ENCODE assay signal across 12 mouse cellular contexts in the genomic region with DNA sequence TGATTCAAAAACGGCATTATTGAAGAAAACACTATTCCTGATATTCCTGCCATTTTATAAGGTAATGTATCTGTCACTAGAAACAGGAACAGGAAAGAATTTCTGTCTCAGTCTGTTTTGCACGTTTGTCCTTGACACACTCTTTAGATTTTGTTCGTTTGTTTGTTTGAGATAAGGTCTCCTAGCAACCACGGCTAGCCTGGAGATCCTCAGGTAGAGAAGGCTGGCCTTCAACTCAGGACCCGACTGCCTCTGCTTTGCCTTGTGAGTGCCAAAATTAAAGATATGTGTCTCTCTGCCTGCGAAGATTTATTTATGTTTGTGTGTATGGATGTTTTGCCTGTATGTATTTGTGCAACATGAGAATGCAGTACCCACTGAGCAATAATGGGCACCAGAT. TPM values are rescaled to one million over a fixed set of nuclear protein-coding genes. Genes with fewer than 3 reads are reported as not detected.
DNase-seq lines count a peak whose midpoint lies in the region; ATAC-seq and TF ChIP-seq lines count a peak whose summit lies in the region.
"Had no signal": no experiment of that assay in that cellular context is flagged by ENCODE, and none has a peak within 500 bp of the region (broad histone marks: within the 10 kb centered on the region; RNA-seq: fewer than 3 reads in every experiment).

No protein-coding gene starts in this region.

- peak; percentile 69; the same call in 1 of the 2 replicates for ATAC-seq in liver, embryonic 14.5 days (ENCODE audit: insufficient read depth)
- ATAC-seq in inflammation-experienced regulatory T-cells, adult 6 months = no peak

- H3K4me3 ChIP-seq in liver, embryonic 14.5 days (ENCODE audit: insufficient read depth in 1 of 2, low read depth in 2 of 2, low read length in 2 of 2) = no peak overlapping the region
- H3K4me3 ChIP-seq: limb, embryonic 13.5 days had no signal

- 17% methylated on average over 6 of the region's 6 CpGs for WGBS in liver, embryonic 14.5 days (ENCODE audit: insufficient replicate concordance)

- peaks cover 4 to 12% of the 10 kb centered on the region in 2 experiments; a peak in 3 of 4 replicates for H3K4me1 ChIP-seq in liver, embryonic 14.5 days (replicated peaks; ENCODE audit: control insufficient read depth in 2 of 2, insufficient read depth in 2 of 2, low read length in 1 of 2)

- H3K36me3 ChIP-seq in liver, embryonic 14.5 days (replicated peaks; ENCODE audit: control insufficient read depth, insufficient read depth, low read depth) = peaks cover under 1% of the 10 kb centered on the region; the same call in 1 of the 2 replicates

- no peak overlapping the region for H3K9ac ChIP-seq in liver, embryonic 14.5 days (replicated peaks)
- H3K9ac ChIP-seq: limb, embryonic 13.5 days had no signal

- TF ChIP-seq CTCF in liver, embryonic 14.5 days (IDR thresholded peaks at IDR 0.05; ENCODE audit: low read depth) = no peak

- peak; percentile 35 for DNase-seq in embryo, embryonic 10.5 days (ENCODE audit: low spot score)
- no peak for DNase-seq in embryo, embryonic 11 days
- DNase-seq in CD4-positive helper T cell, adult 2 months (ENCODE audit: low read depth, low spot score) = peak; percentile 51
- peak; percentile 75 for DNase-seq in c-Kit-positive CD71-positive TER-119-negative erythroid progenitor cells, embryonic 14.5 days (ENCODE audit: low read depth)
- DNase-seq in liver, embryonic 14.5 days (ENCODE audit: low read depth in 3 of 3, low spot score in 3 of 3) = peak; percentile 64 to 75 (median 65)
- DNase-seq in layer of hippocampus, postnatal 14 days (ENCODE audit: low spot score in 2 of 2) = no peak
- DNase-seq in kidney, adult 11 months = no peak
- DNase-seq: cerebellum, adult 18-20 months; kidney, adult 8-10 months; midbrain, embryonic 14.5 days had no signal

- H3K27ac ChIP-seq in liver, embryonic 14.5 days = no peak overlapping the region
- H3K27ac ChIP-seq: limb, embryonic 13.5 days had no signal

- no peak overlapping the region for H3K4me2 ChIP-seq in liver, embryonic 14.5 days (ENCODE audit: low read depth)
- H3K4me2 ChIP-seq: limb, embryonic 13.5 days had no signal

- H3K9me3 ChIP-seq in liver, embryonic 14.5 days (ENCODE audit: control insufficient read depth, low read length) = no peaks in the 10 kb centered on the region
- H3K9me3 ChIP-seq: limb, embryonic 13.5 days had no signal

- TF ChIP-seq EP300 in liver, embryonic 14.5 days (IDR thresholded peaks at IDR 0.05; ENCODE audit: low read depth) = no peak

- H3K27me3 ChIP-seq in liver, embryonic 14.5 days (ENCODE audit: control insufficient read depth, insufficient read depth, low read length) = no peaks in the 10 kb centered on the region
- H3K27me3 ChIP-seq: limb, embryonic 13.5 days had no signal

RNA-seq across cellular contexts. Expression of gene Coch, which starts 48.7 kb away (rescaled TPM):
- 0.02 and 0.03 TPM in 2 replicates for polyA plus RNA-seq in liver, embryonic 14.5 days (2012; rRNA removed)
- polyA plus RNA-seq in liver, embryonic 14.5 days (2014; fragmentation: Nextera tagmentation; extraction: Ambion mirVana) = 0.08 TPM in 1 of 2 replicates, not detected in the other
- 10 to 100 TPM; 12.8 to 12.9 TPM for total RNA-seq in layer of hippocampus, postnatal 14 days (2021)
- 1 to 10 TPM in 2 of 3 experiments, under 1 TPM in 1; 0.91 to 4.0 (median 1.1) TPM for polyA plus RNA-seq in inflammation-experienced regulatory T-cells, adult 6 months (2017; shearing (Covaris generic))

RNA-seq across cellular contexts. Expression of gene Ap4s1, which starts 49.0 kb away (rescaled TPM):
- 4.6 and 6.4 TPM in 2 replicates for polyA plus RNA-seq in liver, embryonic 14.5 days (2012; rRNA removed)
- 16.4 and 16.8 TPM in 2 replicates for polyA plus RNA-seq in liver, embryonic 14.5 days (2014; fragmentation: Nextera tagmentation; extraction: Ambion mirVana)
- 10 to 100 TPM; 45.4 to 47.2 TPM for total RNA-seq in layer of hippocampus, postnatal 14 days (2021)
- polyA plus RNA-seq in inflammation-experienced regulatory T-cells, adult 6 months (2017; shearing (Covaris generic)) = 10 to 100 TPM; 14.2 to 16.3 (median 16.2) TPM

RNA-seq across cellular contexts. Expression of gene Strn3, which starts 49.8 kb away (rescaled TPM):
- 8.3 and 14.2 TPM in 2 replicates for polyA plus RNA-seq in liver, embryonic 14.5 days (2012; rRNA removed)
- 14.9 and 15.5 TPM in 2 replicates for polyA plus RNA-seq in liver, embryonic 14.5 days (2014; fragmentation: Nextera tagmentation; extraction: Ambion mirVana)
- total RNA-seq in layer of hippocampus, postnatal 14 days (2021) = 10 to 100 TPM; 77.2 to 81.1 TPM
- 10 to 100 TPM; 16.4 to 28.4 (median 27.7) TPM for polyA plus RNA-seq in inflammation-experienced regulatory T-cells, adult 6 months (2017; shearing (Covaris generic))

Comparison
In these comparisons a context has a peak if more than half of its experiments do, and no peak if none do; other contexts are left out.
1. DNase-seq: peak in embryo, embryonic 10.5 days (single experiment), CD4-positive helper T cell, adult 2 months (single experiment), c-Kit-positive CD71-positive TER-119-negative erythroid progenitor cells, embryonic 14.5 days (single experiment) and liver, embryonic 14.5 days (3 of 3); none in embryo, embryonic 11 days (single experiment), layer of hippocampus, postnatal 14 days (0 of 2) and kidney, adult 11 months (single experiment).